Mouse (Mus musculus) thymus, postnatal 36 days (tissue): ENCODE data around the gene Riox1.
"Not testable (repeated sequence)": the region's sequence is repeated elsewhere in the genome, so short reads cannot be mapped to it uniquely, and the experiment has no call there.

Experiments
- DNase-seq, 2 experiments: peaks; one replicate each; pipeline ENCODE4 v3.0.0; 2022; ENCODE audit warnings: mixed read lengths in 2 of 2

The Riox1 gene

DNA sequence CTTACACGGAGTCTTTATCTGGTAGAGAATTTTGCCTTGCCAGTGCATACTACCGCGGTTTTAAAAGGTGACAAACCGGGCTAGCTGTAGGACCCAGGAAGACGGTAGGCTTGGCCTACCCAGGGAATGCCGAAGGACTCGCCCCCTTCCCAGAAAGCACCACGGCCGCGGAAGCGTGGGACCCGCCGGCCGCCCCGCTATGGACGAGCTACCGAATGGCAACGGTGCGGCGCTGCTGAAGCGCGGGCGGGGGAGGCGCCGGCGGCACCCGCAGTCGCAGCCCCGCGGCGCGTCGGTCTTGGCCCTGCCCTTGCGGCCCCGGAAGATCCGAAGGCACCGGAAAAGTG, at the start of gene Riox1:
Gene Riox1 (plus strand): TSS at position 116 of the 347 bp plus-strand sequence.
- peak; percentile 76 to 82 for DNase-seq

DNA sequence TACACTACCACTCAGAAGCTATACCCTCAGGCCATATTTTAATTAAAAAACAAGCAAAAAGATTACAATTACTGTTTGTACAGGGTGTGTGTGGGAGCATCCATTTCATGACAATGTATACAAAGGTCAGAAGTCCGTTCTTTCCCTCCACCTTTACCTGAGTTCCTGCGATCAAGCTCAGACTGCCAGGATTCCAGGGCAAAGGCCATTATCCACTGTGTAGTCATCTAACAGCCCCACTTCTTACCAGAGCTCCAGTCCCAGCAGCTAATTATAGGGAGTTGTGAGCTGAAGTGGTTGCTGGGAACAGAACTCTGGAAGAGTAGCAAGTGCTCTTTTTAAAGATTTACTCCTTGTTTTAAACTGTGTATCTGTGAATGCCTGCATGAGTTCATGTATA, 40.0 kb upstream of the Riox1 start:
- no peak for DNase-seq

DNA sequence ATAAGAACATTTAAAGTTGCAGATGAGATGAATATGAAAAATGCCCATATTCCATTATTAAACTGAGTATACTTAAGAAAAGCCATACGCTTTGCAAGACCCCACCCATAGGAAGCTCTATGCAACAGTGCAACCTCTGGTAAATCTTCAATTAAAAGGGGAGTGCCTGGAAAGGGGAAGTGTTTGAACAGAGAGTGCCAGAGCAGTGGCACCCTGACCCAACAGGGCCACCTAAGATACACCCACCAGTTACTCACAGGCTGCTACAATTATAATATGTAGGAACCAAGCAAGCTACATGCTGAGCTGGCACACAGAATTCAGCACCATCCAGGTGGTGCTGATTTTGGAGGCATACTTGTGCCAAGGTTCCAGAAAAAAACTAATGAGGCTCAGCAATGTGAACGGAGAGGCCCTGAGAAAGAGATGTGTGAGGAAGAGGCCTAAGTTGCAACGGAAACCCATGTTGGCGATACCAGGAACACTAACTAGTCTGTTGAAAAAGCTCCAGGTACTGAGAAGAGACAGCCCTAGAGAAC, 36.1 kb upstream of the Riox1 start:
- no peak for DNase-seq

DNA sequence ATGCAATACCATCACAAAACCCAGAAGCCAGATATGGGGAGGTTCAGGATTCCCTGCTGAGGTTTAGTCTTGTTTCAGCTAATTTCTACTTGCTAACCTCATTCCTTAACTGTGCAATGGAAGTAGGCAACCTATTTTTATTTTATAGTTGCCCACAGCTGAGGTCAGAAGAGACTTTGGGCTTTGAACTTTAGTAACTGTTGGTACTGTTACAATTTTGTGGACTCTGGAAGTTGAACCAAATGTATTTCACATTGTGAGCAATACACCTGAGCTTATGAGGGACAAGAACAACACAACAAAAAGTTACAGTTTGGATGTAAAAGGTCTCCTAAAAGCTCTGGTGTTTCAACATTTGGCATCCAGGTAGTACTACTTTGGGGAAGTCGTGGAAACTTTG, 35.6 kb upstream of the Riox1 start:
- no peak for DNase-seq

DNA sequence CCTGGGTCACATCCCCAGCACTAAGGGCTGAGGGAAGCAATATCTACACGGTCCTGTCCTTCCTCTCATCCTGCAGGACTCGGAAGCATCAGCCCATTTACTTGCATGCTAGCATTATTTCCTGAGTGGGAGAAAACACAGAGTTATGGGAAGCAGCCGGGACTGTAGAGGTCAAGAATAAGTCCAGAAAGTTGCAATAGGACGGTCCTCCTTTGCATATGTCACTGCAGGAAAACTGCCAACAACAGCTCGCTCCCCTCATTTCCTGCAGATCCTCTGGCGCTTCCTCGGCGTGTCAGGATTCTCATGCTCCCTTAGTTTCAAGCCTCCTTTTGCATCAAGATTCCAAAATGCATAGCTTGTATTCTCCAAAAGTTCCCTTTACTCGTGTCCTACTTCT, 33.5 kb upstream of the Riox1 start:
- DNase-seq: no peak

DNA sequence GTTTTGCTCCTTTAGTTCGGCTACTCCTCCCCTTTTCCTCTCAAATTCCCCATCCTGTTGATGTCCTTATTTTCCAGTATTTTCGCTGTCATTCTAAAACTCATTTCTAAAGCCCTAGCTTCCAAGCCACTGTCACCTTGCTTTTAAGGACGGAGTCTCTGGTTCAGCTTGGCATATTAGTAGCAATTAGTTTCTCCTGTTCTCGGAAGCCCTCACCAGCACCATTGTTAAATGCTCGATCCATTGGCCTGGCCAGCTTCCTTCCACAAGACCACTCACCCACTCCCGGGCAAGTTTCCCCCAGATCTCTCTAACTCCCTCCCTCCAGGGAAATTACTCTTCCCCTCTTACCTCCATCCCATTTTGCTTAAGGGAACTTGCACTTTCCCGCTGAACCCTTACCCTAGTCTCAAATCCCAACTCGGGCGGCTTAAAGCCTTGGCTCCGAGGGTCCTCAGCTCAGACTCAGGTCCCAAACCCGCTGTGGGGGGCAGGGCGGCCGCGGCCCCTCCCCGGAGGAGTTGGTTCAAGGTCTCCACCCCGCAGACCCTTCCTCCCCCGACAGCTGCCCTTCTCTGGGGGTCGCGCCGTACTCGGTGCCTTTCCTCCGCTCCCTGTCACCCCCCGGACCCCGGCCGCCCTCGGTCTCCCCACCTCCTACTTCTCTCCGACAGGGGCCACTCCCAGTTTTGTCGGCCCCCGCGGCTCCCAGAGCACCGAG, 29.5 kb upstream of the Riox1 start:
- peak in 1 of 2 experiments; percentile 60 for DNase-seq

DNA sequence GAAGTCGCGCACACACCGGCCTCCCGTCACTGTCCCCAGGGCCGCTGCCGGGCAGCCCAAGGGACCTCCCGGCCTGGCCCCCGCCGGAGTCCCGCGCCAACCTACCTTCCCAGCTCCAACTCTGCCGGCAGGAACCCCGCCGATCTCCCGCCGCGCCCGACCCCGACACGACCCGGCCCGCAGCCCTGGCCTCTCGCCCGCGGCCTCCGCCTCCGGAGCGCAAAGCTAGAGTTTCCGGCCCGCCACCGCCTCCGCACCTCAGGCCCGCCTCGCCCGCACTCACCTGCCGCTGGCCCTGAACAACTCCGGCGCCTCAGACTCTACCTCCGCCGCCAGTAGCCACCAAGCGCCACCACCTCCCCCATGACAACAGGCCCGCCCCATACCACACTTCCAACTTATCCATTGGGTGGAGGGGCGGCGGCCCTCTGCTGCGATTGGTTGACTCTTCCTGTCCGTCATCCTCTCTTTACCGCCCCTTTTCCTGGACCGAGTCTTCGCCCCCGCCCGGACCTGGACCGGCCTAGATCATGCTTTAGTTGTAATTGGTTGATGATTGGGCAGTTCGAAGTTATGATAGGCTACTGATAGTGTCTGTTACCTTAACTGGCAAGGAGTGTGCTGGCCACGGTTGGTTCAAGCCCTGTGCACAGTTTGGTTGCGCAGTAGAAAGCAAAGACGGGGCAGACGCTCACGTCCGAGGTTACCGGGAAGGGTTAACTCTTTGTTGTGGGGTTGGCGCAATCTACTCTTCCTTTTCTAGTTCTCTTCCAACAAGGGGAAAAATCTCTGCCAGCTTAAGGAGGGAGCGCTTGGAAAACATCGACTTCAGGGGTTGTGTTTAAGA, 28.6 kb upstream of the Riox1 start, which contains the start of gene Numb:
Gene Numb (minus strand): TSS at position 400 of the 847 bp plus-strand sequence.
- DNase-seq: peak; percentile 97

DNA sequence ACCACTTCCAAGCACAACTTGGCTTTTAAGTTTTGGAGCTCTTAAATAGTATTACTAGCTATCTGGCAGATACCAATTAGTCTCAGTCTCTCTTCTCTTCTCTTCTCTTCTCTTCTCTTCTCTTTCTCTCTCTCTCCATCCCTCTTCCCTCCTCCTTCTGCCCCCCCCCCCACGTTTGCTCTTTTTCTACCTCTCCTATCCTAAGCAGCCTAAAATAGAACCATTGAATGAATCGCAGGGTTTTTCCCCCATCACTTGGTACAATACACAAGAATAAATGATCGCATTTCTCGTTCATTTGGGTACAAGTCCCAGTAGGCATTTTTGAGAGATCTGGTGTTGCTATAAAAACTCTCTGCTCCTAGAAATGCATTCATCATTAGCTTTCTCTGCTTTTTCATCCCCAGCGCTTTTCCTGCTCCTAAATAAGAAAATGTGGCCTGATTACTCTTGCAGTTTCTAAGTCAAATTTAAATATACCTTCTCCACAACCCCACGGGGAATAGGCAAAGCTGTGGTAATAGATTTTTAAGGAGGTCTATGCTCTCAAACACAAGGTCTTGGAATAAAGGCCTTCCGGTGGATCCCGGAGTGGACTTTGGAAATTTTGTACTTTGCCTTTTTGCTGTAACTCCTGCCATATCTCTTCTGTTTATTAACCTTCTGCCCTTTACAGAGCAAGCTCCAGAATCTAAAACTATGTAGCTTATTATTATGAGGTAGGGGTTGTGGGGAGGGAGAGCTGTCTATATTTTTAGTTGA, 27.5 kb upstream of the Riox1 start:
- no peak for DNase-seq

DNA sequence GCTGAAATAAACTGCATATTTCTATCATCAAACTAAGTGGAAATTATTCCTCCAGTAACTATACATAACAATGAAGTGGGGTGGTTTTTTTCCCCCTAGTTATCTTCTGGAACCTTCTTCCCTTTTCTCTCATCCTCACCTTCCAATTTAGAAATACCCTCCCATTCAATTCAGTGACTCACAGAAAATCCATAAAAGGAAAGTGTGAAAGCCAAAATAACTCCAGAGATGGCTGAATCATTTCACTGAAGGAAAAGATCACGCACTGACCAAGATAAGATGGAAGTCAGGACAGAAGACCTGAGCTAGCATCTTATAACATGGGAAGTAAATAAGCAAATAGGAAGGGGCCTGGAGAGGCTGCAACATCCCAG, 26.9 kb upstream of the Riox1 start:
- no peak for DNase-seq

DNA sequence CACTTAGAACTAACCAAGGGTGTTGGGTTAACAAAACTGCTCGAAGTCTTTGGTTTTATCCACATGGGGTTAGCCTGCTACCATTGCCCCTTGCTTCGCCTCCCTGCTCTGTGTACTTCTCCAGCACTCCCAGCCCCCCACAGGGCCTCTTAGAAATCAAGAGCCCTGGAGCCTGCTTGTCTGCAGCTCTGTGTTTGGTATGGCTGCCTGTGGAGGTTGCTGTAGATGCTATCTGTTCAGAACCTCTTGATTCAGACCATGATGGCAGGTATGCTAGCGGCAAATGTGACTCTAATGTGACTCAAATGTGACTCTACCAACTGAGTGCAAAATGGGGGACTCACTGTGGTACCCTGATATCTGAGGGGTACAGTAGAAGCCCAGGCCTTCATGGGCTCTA, 26.1 kb upstream of the Riox1 start:
- no peak for DNase-seq

DNA sequence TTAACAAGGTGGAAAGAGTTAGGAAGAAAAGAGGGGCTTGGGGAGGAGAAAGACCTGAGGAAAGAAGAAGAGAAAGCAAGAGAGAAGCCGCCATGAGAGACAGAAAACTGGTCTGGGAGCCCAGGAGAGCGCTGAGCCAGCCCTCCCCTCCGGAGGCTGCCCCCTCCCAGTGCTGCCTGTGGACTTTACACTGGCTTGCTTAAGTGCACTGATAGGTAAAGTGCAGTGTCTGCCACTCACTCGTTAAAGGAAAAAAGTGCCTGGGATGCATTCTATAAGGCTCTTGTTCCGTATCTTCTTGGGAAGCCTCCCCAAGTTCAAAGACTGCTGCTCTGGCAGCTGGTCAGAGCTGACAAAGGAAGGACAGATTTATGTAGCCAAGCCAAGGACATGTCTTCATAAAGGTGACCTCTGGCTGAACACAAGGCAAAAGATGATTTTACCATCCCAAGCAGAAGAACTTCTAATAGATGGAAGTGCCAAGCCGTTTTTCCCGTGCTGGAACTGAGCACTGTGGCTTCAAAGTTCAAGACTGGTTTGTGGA, 25.2 kb upstream of the Riox1 start:
- no peak for DNase-seq

DNA sequence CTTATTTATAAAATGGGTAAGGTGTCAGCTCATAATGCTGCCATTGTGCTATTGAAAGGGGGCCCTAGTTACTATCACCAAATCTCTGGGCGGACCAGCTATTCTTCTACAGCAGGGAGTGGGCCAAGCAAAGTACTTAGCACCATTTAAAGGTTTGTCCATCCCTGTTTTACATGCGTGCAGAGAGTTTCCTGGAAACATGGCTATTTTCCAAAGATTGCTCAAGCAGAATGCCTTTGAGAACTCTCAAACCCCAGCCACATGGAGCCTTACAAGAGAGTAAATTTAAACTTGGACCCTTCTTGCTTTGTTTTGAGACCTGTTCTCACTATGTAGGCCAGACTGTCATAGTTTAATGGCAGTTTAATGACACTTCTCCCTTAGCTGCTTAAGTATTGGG, 24.3 kb upstream of the Riox1 start:
- no peak for DNase-seq

DNA sequence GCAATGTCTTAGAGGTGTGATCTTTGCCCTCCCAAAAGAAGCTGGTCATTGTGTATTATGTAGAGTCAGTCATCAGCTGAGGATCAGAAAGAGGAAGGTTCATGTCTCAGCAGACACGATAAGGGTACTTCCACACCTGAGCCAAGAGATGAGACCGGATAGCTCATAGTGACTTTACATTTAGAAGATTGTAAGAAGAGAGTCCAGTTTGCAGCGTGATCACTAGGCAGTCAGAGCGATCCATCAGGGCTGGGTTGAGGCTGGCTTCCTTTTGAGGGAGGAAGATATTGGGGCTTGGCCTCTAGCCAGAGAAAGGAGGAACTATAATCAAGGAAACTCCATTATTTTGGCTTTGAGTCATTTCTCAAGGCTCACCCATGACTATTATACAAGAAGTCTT, 22.7 kb upstream of the Riox1 start:
- no peak for DNase-seq

DNA sequence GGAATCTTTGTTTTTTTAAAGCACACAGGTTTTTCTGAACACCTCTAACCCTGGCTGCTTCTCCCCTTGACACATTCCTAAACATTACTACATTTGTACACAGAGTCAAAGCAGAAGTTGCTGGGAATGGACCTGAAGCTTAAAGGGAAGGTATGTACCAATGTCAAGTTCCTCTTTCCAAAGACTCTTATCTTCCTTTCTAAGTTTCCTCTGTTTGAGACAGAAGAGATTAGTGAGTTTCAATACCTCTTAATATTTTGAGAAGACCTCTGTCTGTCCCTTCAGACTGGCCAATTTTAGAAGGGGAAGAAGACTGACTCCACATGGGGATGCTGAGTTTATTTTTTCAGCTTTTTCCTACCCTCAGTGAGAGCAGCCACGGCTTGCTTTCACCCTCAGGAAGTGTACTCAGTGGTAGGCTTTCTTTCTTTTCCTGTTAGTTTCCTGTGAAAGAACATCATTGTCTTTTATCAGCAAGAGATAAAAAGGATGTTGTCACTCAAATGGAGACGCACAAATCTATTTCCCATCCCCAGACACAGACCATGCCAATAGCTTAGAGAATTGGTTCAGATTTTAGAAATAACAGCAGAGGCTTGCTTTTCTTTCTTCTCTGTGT, 21.1 kb upstream of the Riox1 start:
- no peak for DNase-seq

DNA sequence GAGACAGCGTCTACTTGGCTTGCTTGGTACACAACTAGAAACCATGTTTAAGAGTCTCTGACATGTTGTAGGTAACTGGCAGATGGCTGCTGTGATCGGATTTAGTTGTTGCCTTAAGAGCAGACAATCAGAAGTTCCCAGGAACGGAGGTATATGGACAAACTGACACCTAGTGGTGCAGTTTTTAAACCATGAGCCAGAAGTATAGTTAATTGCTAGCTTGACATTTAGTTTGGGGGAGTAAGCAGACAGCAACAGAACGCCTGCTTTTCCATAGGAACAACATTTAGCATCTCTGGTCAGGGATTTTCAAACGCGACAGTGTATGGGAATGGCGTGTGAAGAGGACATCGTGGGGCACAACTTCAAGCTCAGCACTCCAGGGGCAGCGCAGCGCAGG, 12.8 kb upstream of the Riox1 start:
- no peak for DNase-seq

DNA sequence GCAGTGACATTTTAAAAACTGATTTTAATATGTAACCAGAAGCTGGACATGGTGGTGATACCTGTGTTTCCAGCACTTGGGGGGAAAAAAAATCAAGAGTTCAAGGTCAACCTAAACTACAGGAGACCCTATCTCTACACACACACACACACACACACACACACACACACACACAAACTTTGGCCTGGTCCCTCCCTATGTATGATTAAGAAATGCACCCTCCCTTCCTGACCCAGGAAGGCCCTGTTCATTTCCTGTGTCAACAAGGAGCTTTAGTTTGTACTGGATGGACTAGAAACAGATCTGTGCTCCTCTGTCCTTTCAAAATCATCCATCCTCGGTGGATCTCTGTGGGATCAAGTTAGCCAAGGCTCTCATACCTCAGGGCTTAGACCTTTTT, 11.8 kb upstream of the Riox1 start:
- not testable (repeated sequence) for DNase-seq

DNA sequence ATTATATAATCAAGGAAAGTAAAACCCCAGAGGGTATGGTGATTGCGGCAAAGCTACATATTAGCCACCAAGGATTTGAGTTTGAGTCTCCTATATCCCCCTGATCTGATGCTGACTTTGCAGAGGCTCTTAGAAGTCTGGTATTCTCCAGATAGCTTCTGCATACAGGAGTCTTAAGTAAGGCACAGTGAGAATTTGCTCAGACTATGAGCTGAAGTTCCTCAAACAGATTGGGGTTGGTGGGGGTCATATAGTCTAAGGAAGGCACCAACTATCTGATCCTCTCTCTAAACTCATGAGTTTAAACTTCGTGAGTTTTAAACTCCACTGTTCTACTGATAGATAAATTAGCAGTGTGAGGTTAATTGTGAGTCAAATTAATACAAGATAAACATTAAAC, 11.1 kb upstream of the Riox1 start:
- no peak for DNase-seq

DNA sequence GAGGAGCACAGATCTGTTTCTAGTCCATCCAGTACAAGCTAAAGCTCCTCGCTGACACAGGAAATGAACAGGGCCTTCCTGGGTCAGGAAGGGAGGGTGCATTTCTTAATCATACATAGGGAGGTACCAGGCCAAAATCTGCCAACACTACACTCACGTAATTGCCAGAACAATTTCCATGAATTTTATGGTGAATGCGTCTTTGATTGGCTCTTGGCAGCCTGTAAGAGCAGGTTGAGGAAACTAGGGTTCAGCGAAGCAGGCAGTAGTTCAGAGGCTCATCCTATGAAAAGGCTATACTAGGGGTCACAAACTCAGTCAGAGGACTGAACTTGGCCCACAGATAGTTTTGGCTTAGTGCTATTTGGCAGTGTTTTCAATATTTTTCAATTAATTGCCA, 10.4 kb upstream of the Riox1 start:
- DNase-seq: no peak

DNA sequence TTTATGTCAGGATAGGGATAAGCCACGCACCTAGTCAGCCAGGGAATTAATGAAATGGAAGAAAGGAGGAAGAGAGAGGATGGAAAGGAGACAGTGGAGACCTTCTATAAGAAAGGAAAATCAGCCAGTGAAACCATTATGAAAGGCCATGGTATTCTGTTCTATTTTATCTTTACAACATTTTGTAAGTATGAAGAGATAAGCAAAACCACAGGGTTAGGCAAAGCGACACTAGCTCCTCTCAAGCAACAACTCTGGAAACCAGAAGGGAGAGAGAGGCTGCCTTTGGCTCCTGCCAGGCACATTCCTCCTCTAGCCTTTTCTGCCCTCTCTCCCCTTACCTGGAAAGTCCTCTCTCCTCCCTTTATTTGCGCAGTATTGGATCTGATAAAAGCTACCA, 8.5 kb upstream of the Riox1 start:
- DNase-seq: no peak

DNA sequence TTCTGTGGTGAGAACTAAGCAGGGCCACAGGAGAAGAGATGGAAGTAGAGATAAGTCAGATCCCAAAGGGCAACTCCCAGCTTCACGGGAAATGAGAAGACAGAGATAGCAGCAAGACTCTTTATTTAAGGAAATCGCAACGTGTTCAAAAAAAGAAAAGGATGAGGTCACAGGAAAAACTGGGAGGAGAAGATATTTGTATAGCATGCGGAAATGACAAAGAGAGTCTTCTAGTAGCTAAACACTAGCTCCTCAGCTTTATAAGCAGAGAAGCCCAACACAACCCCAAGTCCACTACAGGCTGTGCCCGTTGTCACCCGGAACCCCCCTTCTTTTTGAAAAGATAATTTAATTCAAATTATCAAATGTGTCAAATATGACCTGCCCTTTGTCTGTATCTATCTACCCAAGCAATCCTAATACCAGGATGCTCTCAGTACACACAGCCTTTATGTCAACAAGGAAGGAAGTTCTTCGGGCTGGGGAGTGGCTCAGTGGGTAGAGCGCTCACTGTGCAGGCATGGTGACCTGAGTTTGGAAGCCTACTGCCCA, 3.1 kb upstream of the Riox1 start:
- DNase-seq: no peak

DNA sequence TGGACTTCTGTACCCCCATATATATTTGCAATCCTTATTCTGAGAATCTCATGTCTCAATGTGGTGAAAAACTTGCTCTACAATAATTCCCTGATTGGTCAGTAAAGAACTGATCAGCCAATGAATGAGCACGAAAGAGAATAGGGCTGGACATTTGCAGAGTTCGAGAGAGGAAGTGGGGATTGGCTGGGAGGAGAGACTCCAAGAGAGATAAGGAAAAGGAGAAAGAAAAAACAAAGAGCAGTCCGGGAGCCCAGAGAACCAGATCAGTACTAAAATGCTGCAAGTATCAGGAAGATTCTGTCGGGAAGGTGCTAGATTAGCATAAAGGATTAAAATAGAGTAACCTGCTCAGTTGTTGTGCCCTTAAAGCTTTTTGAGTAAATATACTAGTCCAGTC, 1.4 kb upstream of the Riox1 start:
- DNase-seq: no peak

DNA sequence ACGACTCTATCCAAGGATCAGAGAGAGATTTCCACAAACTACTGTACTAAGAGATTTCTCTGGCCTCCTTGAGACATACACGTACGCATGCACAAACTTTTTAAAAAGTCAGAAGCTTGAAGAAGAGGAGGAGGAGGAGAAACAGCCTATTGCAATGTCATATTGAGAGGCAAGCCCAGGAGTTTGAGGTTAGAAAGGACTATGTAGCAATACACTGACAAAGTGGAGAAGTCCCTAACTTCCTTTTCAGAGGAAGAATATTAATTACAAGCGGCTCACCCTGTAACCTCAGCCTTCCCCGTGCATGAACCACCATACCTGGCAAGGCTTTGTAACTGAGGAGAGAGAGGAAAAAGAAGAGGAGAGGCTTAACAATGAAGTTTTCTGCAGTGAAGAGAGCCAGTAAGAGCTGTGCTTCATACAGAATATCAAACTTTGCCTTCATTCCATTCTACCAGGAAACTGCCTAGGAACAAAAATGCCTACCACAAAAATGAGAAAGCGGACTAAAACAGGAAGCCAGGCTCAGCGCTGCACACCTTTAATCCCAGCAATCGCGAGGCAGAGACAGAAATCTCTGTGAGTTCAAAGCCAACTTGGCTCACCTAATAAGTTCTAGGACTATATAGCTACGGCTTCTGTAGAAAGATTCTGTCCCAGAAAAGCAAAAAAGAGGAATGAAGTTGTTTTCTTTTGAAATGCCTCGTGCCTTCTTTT, 474 bp upstream of the Riox1 start:
- DNase-seq: no peak
